Mouse (Mus musculus) liver, embryonic 14.5 days (tissue): ENCODE data around the gene Defb18. TPM values are rescaled to one million over a fixed set of nuclear protein-coding genes. Genes with fewer than 3 reads are reported as not detected.

Experiments used
- ATAC-seq: fragments of 200-750 bp; cut with Nextera tagmentation; 2 replicates; pipeline ENCODE4 v1.8.0; 2017; ENCODE audit warnings: moderate number of reproducible peaks, mild to moderate bottlenecking, moderate library complexity; ENCODE audit not compliant: insufficient read depth
- DNase-seq, 3 experiments: peaks; one replicate each; pipeline ENCODE4 v3.0.0-alpha.2; 2012 to 2013; ENCODE audit warnings: low read depth in 3 of 3, low spot score in 3 of 3
- H3K27ac ChIP-seq: fragments of 300-500 bp; sonication (generic); 2 replicates; pipeline ENCODE4 v1.5.1; 2014; ENCODE audit warnings: moderate library complexity, mild to moderate bottlenecking, control low read depth, inconsistent platforms
- H3K27me3 ChIP-seq: fragments of 300-500 bp; sonication (generic); 2 replicates; pipeline ENCODE4 v1.6.1; 2014; ENCODE audit warnings: mild to moderate bottlenecking, low read length, moderate library complexity; ENCODE audit not compliant: control insufficient read depth, insufficient read depth
- H3K36me3 ChIP-seq: fragments of 300-500 bp; sonication (generic); replicated peaks from 2 replicates; pipeline ENCODE4 v1.6.1; 2014; ENCODE audit warnings: low read depth; ENCODE audit not compliant: control insufficient read depth, insufficient read depth
- H3K4me1 ChIP-seq, 2 experiments: fragments of 200-500 bp in 1 of 2; fragments of 300-500 bp in 1 of 2; sonication (generic) in 1 of 2; replicated peaks; 2 replicates each; pipeline ENCODE4 v1.6.1; 2012 to 2014; ENCODE audit warnings: antibody characterized with exemption in 1 of 2, inconsistent platforms in 1 of 2, low read length in 1 of 2; ENCODE audit not compliant: control insufficient read depth in 2 of 2, insufficient read depth in 2 of 2
- H3K4me2 ChIP-seq: fragments of 300-500 bp; sonication (generic); 2 replicates; pipeline ENCODE4 v1.6.1; 2014; ENCODE audit warnings: low read depth, mild to moderate bottlenecking, control low read depth, moderate library complexity
- H3K4me3 ChIP-seq, 2 experiments: fragments of 200-500 bp in 1 of 2; fragments of 300-500 bp in 1 of 2; sonication (generic) in 1 of 2; 2 replicates each; pipeline ENCODE4 v1.5.1; 2012 to 2014; ENCODE audit warnings: low read depth in 2 of 2, low read length in 2 of 2, mild to moderate bottlenecking in 2 of 2, control low read depth in 1 of 2, inconsistent platforms in 1 of 2, moderate library complexity in 1 of 2; ENCODE audit not compliant: insufficient read depth in 1 of 2
- H3K9ac ChIP-seq: fragments of 300-500 bp; sonication (generic); replicated peaks from 2 replicates; pipeline ENCODE4 v1.6.1; 2014; ENCODE audit warnings: mild to moderate bottlenecking, control low read depth, moderate library complexity
- H3K9me3 ChIP-seq: fragments of 300-500 bp; sonication (generic); 2 replicates; pipeline ENCODE4 v1.6.1; 2016; ENCODE audit warnings: low read length, mixed read lengths; ENCODE audit not compliant: control insufficient read depth
- CTCF ChIP-seq: IDR thresholded peaks from 2 replicates; pipeline ENCODE4 v1.5.1; 2016; ENCODE audit warnings: antibody characterized with exemption, low read depth, control low read depth
- EP300 ChIP-seq: IDR thresholded peaks from 2 replicates; pipeline ENCODE4 v1.6.1; 2016; ENCODE audit warnings: antibody characterized with exemption, low read depth
- WGBS: fragments of 180-500 bp; shearing (Covaris S2); extraction: QIAGEN DNeasy Blood & Tissue Kit; methylation state at CpG from one replicate; pipeline ENCODE4 v1.1.7; 2014; ENCODE audit not compliant: insufficient replicate concordance; 5-methylcytosine and 5-hydroxymethylcytosine counted together
- polyA plus RNA-seq, 2 experiments: library from polyadenylated mRNA; depleted of rRNA in 1 of 2; stranded (reverse) in 1 of 2; unstranded in 1 of 2; fragments of >200 nt; fragmentation: Nextera tagmentation in 1 of 2; extraction: Ambion mirVana in 1 of 2; gene quantifications; 2 replicates each; pipeline versions ENCODE4 v1.2.1 to v1.2.3; 2012 to 2014

Defb18 gene
- polyA plus RNA-seq, 2 experiments, result not detected

DNA sequence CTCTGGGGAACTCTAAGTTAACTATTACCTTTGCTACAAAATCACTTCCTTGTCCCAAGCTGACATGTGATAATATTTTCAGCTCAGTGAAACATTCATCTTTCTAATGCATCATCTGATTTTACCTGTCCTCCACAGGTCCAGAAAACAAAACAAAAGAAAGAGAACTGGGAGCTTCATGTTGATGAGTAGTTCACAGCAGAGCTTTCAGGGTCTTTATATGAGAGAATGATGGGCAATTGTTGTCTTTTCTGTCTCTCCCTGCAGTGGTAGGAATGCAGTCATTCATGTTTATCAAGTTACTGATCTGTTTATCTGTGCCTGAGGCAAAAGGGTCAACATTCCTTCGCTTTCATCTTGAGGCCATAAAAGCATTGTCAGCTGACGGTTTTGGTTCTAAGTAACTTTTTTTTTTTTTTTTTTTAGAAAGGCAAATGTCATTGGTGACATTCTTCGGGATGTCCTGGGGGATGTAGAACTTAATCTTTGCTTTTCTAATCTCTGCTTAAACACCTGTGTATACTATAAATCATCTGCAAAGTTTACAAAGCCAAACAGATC is 13.8 kb downstream of the Defb18 start:
- no peak for ATAC-seq
- Histone ChIP-seq H3K4me3 (no peak overlapping the region), H3K9ac (no peak overlapping the region), H3K27me3 (no peaks in the 10 kb centered on the region), H3K9me3 (no peaks in the 10 kb centered on the region), H3K4me2 (no peak overlapping the region), H3K4me1 (no peaks in the 10 kb centered on the region), H3K27ac (no peak overlapping the region), H3K36me3 (no peaks in the 10 kb centered on the region)
- TF ChIP-seq CTCF, result no peak
- no peak for TF ChIP-seq EP300
- DNase-seq, result no peak
- WGBS, result 16% methylated on average over 3 of the region's 3 CpGs

DNA sequence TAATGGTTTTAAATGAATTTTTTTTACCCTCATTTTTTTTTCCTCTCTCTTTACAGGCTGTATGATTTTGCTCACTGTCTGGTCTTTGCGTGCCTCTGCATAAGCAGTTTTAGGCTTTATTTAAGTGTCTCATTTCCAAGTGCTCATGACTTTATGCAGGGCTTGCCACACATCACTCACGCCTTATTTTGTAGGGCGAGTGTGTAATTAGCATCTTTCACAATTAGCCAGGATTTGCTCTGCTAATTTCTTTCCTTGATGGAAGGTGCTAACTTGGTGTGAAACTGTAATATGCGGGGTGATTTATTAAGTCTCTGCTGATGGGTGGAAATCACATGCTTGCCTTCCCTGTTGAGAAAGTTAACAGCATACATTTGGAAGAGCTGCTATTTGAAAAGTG is 45.5 kb downstream of the Defb18 start:
- Histone ChIP-seq H3K4me1 (no peaks in the 10 kb centered on the region), H3K9me3 (no peaks in the 10 kb centered on the region), H3K9ac (no peak overlapping the region), H3K36me3 (no peaks in the 10 kb centered on the region), H3K4me3 (no peak overlapping the region), H3K4me2 (no peak overlapping the region), H3K27ac (no peak overlapping the region), H3K27me3 (no peaks in the 10 kb centered on the region)
- ATAC-seq (no peak), DNase-seq (no peak)
- no peak for TF ChIP-seq CTCF
- TF ChIP-seq EP300, result no peak
- 27% methylated on average over 4 of the region's 4 CpGs for WGBS

DNA sequence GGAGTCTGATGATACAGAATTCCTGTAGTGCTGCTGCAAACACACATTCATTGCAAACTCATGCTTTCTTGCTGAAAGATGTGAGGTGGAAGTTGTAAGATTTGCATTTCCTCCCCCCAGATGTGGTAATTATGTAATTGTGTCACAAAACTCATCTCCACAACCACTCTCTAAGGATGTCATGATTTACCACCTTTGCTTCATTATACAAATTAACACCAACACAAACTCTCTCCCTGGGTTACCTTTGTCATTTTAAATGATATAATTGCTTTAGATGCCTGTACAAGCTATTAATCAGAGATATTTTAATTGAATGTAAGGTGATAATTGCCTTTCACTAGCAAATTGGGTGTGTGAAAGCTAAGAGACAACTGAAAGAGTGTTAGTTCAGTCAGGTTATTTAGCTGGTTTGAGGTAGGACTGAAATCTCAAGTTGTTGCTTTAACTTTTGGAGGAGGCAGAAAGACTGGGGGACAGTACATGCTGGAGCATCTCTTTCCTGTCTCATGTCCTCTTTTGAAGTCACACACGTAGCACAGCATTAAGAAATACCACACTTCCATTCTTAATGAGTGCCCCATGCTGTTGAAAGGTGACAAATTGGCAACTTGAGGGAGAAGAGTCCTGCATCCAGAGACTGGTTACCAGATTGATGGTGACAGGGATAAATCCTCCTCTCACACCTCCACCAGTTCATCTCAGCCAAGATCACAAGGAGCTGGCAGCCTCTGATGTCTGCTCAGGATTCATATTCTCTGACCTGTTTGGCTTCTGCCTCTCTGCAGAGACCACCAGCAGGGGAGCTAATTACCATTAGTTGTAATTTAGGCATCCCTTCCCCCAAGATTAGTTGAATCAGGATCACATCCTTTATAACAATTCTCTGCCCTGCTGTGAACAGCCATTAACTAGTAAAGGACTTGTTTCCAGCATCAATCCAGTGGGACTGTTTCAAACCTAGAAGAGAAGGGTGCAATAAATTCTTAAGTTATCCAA is 46.2 kb downstream of the Defb18 start:
- WGBS, result 17% methylated on average over 1 of the region's 1 CpGs
- no peak overlapping the region for H3K27ac ChIP-seq
- ATAC-seq, result no peak
- H3K4me1 ChIP-seq, result no peaks in the 10 kb centered on the region
- no peak for DNase-seq
- no peaks in the 10 kb centered on the region for H3K9me3 ChIP-seq
- H3K4me3 ChIP-seq, result no peak overlapping the region
- H3K36me3 ChIP-seq, result no peaks in the 10 kb centered on the region
- H3K27me3 ChIP-seq, result no peaks in the 10 kb centered on the region
- no peak for TF ChIP-seq CTCF
- no peak for TF ChIP-seq EP300
- H3K9ac ChIP-seq, result no peak overlapping the region
- H3K4me2 ChIP-seq, result no peak overlapping the region

Other genes starting within 250 kb of the Defb18 start
- gene Crisp4, start 91.5 kb downstream of the Defb18 start, polyA plus RNA-seq (2012; rRNA removed), result not detected in 2 replicates
- not detected in 2 replicates for gene Crisp4, start 91.5 kb downstream of the Defb18 start, polyA plus RNA-seq (2014; fragmentation: Nextera tagmentation; extraction: Ambion mirVana)
- not detected in 2 replicates for gene Defb41, start 27.7 kb upstream of the Defb18 start, polyA plus RNA-seq (2012; rRNA removed)
- gene Defb41, start 27.7 kb upstream of the Defb18 start, polyA plus RNA-seq (2014; fragmentation: Nextera tagmentation; extraction: Ambion mirVana), result not detected in 2 replicates